Mouse (Mus musculus): ENCODE measurements around the gene Atp8a1. TPM values are rescaled to one million over a fixed set of nuclear protein-coding genes. Genes with fewer than 3 reads are reported as not detected.

Atp8a1 gene
- total RNA-seq (2021) = 10 to 100 TPM; 14.2 to 14.4 TPM
- long read RNA-seq, experiment 1, full-length matches to known transcripts = 3 of 3 reads
- long read RNA-seq, experiment 1, partial matches to known transcripts = 0 of 3 reads
- long read RNA-seq, experiment 1, other reads (novel, unspliced or antisense) = 0 of 3 reads
- long read RNA-seq, experiment 2, full-length matches to known transcripts = 5 of 8 reads
- long read RNA-seq, experiment 2, partial matches to known transcripts = 1 of 8 reads
- long read RNA-seq, experiment 2, other reads (novel, unspliced or antisense) = 2 of 8 reads

DNA sequence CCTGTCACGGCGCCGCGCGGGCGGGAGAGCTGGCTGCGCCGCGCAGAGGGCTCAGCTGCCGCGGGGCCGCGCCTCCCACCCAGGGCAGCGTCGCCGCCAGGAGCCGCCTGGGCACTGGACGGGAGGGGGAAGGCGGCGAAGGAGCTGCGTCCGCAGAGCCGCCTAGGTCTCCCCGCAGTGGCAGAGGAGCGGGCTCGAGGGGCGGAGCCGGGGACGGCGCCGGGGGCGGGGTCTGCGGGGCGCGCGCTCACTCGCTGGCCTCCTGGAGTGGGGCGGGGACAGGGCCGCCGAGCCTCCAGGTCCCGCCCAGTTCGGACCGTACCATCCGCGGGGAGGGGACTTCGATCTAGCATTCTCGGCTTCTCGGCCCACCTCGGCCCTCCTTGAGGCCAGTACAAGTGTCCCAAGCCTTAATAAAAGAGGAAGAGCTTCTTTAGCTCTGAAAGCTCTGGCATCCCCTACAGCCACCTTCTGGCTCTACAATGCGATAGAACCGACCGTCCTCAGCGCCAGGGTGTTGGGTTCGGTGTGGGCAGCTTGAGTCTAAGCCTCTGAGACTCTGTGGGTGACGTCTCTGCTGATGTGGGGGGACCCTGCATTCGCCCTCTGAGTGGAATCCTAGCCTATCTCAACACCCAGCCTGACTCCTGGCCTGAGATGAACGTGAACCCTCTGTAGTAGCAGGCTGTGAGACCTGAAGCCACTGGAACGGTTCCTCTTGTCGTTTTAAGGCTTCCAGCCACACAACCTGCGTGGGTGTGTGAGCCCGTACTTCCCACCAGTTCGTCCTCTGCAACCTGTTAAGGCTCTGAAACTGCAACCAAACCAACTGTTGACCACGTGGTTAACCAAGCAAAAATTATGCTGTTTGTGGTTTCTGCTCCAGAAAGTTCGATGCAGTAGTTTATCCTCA is at the start of gene Atp8a1:
Atp8a1 (minus strand) TSS at position 182 of the 913 bp plus-strand sequence.
- peak; percentile 99 for DNase-seq

DNA sequence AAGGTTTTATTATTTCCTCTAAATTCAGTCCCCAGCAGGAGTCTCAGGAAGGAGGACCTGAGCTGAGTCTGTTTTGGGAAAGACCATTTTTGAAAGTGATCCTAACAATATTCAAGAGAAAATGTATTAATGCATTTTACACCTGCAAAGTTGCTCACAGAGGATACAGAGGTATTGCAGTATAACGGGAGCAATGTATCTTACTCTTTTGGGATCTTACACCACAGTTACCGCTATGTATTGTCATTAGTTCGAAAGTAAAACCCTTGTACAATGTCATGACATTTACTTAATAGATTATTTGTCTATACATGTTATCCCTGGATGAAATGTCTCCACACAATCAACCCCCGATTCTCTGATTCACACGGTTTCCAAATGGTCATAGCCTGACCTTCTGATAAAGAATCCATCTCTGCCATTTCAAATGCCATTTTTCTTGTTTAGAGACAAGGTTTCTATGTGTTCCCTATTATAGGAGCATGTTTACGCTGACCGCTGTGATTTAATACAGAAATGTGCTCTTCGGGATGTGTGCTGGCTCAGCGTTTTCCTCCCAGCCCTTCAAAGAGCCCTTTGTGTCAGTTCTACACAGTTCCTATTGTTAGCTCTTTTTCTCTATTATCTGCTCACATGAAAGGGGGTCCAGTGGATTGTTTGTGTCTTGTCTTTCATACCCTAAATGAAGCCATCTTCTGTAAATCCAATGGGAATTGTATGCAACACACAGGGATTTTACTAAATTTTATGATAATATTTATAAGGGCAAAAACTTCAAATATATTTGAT is 37.4 kb upstream of the Atp8a1 start:
- intact Hi-C loops (cut with DNase I; ENCODE audit: low total_unique reads) = no loop called here
- DNase-seq = no peak

More for the DNA sequence above, at the start of gene Atp8a1:
- intact Hi-C loops (cut with DNase I; ENCODE audit: low total_unique reads) = no loop called here

DNA sequence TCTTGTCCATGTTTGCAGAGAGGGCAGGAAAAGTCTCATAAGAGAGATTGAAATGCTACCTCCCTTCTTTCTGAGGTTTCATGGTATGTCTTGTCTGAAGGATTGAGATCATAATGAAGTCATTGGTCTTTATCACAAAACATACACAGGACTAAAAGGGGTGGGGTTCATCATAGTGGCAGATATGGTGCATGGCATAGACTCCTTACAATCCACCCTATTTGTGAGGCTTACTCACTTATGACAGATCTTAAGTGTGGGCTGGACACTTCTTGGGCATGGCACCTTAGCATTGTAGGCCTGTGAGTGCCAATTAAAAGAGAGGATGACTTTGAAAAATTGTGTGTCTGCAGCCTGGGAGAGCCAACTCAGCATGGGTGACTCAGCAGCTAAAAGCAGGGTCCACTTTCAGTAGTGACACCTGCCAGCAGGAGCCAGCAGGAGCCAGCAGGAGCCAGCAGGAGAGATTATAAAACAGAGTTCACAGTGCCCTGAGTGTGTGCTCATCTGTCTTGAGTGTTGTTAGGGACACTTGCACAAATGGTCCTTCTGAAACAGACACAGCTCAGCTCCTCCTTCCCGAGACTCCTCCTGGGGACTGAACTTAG is 36.4 kb upstream of the Atp8a1 start:
- intact Hi-C loops (cut with DNase I; ENCODE audit: low total_unique reads) = no loop called here
- no peak for DNase-seq

DNA sequence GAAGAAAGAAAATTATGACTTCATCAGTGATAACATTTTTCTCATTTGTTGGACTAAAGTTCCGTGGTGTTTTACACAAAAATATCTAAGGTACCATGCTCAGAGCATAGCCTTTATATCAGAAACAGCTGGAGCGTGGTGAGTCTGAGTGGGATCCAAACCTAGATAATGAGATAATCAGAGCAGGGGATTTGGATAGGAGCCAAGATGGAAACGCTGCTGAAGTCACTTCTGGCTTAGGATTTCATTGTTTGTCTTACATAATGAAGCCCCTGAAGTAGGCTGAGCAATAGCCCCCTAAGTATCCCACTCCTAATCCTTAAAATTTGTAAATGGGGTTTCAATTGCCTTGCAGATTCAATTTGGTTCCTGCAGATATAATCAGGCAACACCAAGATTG is 24.2 kb upstream of the Atp8a1 start:
- DNase-seq = no peak
- intact Hi-C loops (cut with DNase I; ENCODE audit: low total_unique reads) = no loop called here

DNA sequence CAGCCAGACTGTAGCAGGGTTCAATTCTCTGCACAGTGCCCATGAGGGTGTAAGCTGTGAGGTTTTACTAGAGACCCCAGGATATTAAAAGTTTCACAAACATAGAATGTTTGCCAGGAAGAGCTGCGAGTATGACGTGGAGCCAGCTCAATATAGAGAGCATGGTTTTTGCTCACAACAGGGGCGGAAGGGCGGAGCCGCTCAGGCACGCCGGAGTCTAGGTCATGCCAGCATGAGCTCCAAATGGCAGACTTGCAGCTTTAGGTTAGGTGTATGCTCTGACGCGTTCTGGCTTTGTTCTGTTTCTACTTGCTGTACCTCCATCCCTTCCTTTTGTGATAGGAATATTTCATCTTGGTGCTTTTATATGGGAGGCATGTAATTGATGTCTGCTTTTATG is 19.0 kb upstream of the Atp8a1 start:
- no peak for DNase-seq
- intact Hi-C loops (cut with DNase I; ENCODE audit: low total_unique reads) = no loop called here

DNA sequence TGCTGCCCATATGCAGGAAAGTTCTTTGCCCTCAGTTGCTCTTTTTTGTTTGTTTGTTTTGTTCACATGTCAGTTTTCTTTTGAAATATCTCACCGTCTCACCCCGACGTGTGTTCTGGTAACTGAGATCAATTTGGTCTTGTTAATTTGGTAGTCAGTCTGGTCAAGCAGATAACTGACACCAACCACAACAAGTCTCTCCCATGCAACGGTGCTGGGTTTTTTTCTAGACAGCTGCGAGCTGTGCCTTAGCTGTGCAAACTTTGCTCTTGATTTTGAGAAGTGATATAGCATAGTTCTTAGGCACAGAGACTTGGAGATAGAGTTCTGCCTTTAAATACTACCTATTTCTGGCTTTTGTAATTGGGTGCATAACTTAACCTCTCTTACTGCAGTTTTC is 18.4 kb upstream of the Atp8a1 start:
- DNase-seq = no peak
- intact Hi-C loops (cut with DNase I; ENCODE audit: low total_unique reads) = no loop called here

DNA sequence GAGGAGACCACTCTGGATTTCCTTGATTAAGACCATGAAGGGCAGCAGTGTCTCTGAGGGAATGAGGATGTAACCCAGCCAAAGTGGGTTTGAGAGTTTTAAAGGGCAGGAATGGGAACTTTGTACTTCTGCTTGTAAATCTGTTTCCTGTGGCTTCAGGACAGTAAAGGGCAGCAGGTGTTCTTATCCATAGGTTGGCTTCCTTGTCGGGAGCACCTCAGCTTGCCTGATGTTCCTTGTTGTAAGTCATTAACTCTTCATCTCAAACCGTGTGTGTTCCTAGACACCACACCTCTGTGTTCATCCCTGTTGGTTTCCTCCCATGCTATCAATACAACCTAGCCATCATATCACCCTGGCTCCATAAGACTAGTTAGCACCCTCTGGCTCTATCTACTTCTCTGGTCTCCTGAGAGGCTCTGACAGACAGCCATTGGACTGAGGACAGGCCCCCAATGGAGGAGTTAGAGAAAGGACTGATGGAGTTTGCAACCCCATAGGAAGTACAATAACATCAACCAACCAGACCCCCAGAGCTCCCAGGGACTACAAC is 17.4 kb upstream of the Atp8a1 start:
- no peak for DNase-seq
- intact Hi-C loops (cut with DNase I; ENCODE audit: low total_unique reads) = no loop called here

DNA sequence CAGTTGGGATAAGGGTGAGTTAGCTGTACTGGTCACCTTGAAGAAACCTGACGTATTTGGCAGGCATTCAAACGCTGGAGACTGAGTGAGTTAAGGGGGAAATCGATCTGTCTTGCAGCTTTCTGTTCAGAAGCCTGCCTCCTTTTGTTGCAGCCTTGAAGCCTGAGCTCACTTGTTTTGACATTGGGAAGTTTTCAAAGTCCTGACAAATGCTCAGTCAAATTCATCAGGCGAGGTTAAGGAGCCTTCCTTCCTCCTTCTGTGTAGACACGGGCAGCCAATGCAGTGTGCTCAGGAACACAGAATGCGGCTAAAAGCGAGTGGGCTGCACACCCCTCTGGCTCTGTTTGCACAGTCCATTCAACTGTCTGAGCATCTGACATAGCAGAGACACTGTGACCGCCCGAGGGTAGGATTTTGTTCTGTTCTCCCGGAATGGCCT is 16.7 kb upstream of the Atp8a1 start:
- intact Hi-C loops (cut with DNase I; ENCODE audit: low total_unique reads) = no loop called here

DNA sequence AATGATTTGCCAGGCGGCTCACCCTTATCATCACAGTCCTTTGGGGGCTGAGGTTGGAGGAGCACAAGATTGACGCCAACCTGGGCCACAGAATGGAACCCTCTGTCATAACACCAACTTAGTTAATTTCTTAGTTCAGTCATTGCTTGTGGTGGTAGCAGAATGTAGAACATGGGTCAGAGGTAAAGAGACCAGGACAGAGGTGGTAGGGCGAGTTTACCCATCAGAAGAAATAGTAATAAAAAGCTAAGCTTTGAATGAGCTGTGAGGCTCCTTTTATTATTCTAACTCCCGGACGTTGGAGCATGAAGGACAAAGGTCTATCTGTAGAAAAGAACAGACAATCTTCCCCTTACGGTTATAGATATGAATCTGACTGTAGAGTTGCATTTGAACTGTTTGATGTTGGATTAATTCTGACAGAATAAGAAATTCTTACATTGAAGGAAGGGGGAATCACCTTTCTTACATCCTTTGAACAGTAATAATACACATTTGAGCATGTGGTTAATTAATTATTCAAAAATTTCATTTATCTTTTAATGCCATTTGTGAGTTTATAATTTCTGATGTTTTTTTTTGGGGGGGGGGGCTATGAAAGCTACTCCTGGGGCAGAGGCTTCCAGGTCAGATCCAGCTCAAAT is 7.9 kb upstream of the Atp8a1 start:
- no peak for DNase-seq
- intact Hi-C loops (cut with DNase I; ENCODE audit: low total_unique reads) = no loop called here

More for the DNA sequence above, 16.7 kb upstream of the Atp8a1 start:
- DNase-seq = no peak

DNA sequence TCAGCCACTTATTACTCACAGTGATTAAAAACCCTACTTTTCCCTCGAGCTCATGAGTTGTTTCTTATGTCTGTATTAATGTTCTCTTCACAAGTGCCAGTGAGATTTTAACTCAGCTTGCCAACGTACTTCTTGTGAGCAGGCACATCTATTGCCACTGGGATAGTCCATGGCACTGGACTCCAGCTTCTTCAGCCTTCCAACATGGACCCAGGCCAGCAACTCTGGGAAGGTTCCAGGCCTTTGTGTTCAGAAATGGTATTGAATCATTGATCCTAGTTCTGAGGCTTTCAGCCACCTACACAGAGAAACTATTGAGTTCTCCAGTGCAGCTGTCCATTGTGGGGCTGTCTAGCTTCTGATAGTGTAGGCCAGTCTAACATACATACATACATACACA is 5.6 kb upstream of the Atp8a1 start:
- intact Hi-C loops (cut with DNase I; ENCODE audit: low total_unique reads) = no loop called here
- no peak for DNase-seq

DNA sequence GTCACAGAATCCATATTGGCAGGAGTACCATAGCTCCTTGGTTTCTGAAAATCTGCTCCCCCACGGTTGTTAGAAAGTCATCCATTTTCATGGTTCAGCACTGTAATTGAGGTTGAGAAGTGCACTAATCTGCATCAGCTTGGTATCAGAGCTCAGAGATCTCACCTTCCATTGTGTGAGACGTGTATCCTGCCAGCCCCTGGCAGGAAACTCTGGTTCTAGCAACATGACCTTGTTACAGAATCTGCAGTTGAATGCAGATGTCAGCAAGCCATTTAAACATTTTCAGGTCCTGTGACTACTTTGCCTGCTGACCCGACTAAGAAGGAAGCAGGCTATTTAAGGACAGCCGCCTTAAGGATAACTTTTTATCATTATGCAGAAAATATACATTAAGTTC is 2.2 kb upstream of the Atp8a1 start:
- intact Hi-C loops (cut with DNase I; ENCODE audit: low total_unique reads) = no loop called here
- DNase-seq = no peak

DNA sequence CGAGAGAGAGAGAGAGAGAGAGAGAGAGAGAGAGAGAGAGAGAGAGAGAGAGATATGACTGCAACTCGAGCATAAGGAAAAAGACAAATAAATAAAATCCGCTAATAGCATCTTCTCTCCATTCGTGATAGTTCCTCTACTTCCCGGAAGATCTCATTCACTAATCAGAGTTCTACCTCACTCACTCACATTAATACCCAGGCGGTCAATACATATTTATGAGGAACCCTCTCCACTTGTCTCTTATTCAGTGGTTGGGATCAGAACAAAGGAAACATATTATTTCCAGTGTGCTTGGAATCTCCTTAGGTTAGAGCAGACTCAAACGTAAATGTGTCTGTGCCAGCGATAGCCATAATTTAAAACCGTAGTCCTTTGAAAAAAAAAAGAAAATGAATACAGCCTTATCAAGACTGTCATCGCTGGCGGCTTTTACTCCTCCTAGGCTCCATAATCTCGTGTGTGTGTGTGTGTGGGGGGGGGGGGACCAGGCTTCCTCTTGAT is 1.3 kb upstream of the Atp8a1 start:
- intact Hi-C loops (cut with DNase I; ENCODE audit: low total_unique reads) = no loop called here
- DNase-seq = no peak

DNA sequence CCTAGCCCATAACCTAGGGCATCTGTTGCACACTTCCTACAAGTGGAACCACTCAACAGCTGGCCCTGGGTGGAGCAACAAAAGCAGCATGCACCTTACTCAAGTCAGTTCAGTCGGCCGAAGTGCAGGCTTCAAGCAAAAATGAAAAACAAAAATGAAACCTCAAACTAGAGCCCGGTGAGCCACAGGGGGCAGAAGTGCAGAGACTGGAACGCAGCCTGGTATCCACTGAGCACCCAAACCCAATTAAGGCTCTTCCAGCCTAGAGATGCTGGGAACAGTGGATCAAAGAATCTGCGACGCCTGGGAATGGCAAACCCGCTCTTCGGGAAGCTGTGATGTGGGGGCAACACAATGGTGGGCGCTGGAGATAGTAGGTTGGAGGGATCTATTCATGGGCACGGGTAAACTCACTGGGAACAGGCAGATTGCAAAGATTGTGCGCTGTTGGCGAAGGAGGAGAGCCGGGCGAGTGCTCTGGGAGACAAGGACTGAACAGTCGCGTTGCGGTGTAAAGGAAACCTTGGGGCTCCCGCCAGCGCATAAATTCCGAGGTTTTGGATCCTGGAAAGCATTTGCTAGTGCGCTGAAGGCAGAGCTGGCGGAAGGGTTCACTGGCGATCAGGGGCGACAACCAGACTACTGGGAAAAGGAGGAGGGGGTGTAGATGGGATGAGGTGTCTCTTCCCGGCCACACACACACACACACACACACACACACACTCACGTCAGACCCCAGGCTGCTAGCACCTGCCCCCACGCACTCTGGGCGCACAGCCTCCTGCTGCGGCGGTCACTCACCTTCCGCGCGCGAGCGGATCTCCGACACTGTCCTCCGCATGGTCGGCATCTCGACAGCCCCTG is 641 bp downstream of the Atp8a1 start:
- peak; percentile 9 for DNase-seq
- intact Hi-C loops (cut with DNase I; ENCODE audit: low total_unique reads) = no loop called here

DNA sequence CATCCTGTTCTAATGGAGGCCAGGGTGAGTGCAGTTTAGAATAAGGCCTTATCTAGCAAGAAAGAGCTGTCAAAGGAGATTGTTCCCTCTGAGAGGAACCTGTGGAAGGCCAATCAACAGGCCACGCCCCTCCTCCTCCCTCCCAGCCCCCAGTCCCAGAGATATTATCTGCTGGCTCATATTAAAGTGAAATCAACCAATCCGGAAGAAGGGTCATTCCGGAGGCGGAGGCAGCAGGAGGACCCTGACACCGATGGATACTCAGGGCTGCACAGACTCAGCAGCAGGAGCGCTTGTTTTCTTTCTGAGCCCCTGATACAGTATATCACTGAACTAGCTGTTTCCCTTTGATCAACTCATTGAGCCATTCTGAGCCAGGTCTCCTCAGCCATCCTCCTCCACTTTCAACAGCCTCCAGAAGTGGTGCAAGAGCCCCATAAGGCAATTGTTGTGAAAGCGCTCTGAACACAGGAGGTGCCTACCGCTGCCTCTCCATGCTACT is 2.0 kb downstream of the Atp8a1 start:
- intact Hi-C loops (cut with DNase I; ENCODE audit: low total_unique reads) = no loop called here
- DNase-seq = no peak

DNA sequence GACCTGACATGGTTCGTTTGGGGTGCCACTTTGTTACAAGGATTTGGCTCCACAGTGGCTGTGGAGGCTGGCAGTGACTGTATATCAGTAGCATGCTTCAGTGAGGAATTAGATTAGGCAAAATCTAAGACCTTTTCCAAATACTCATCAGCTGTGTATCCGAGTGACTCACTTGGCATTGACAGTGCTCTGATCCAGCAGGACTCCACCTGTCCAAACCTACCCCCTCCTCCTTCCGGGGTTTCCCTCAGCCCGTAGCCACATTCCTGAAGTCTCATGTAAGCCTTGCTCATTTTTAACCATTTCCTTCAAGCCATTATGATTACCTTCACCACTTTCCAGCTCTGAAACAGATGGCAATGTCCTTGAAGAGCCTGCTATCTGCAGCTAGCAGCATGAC is 3.2 kb downstream of the Atp8a1 start:
- intact Hi-C loops (cut with DNase I; ENCODE audit: low total_unique reads) = no loop called here
- DNase-seq = no peak

DNA sequence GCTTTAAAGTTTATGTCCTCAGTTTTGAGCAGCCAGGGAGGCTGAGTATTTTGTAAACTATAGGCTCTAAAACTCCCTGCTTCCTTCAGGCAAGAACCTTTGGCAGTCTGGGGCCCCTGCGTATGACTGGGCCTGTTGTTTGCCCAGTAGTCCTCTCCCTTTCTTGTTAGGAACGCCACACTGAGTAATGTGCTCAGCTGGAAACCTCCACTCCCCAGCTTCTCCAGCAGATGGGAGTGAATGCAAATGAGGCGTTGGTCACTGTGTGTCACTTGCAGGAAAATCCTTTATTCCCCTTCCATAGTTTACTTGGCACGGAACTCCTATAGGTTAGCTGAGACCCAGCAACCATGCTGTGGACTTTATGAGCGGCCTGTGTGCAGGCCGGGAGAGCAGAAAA is 4.9 kb downstream of the Atp8a1 start:
- intact Hi-C loops (cut with DNase I; ENCODE audit: low total_unique reads) = no loop called here
- no peak for DNase-seq

DNA sequence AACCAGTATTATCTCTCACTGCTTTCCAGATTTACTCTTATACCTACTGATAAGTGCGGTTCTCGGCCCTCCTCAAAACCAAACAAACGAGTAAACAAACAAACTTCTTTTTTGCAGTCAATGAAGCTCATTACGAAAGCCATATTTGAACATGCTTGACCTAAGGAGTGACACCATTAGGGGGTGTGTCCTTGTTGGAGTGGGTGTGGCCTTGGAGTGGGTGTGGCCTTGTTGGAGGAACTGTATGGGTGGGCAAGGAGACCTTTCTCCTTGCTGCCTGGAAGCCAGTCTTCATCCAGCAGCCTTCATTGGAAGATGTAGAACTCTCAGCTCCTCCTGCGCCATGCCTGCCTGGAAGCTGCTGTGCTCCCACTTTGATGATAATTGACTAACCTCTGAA is 13.4 kb downstream of the Atp8a1 start:
- intact Hi-C loops (cut with DNase I; ENCODE audit: low total_unique reads) = no loop called here
- DNase-seq = no peak

Measured in gastrocnemius, postnatal 14 days (tissue).